13 mouse cellular contexts compared by ENCODE assay signal in the genomic region with DNA sequence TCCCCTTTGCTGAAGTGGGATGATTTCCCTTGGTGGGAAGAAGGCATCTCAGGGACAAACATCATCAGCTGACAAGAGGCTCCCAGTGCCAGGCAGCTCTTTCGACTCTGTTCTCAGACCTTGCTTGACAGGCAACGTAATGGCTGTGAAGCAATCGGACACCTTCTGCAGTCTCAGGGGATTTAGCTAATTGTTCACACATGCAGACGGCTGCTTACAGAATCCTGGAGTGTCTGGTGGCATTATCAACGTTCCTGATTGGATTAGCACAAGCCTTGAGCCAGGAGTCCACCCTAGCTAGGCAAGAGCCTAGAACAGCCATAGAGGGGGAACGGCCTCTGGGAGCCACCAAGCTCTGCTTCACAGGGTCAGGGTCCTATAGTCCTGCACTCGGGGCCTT. TPM values are rescaled to one million over a fixed set of nuclear protein-coding genes. Genes with fewer than 3 reads are reported as not detected.
DNase-seq lines count a peak whose midpoint lies in the region; ATAC-seq and TF ChIP-seq lines count a peak whose summit lies in the region.
"Had no signal": no experiment of that assay in that cellular context is flagged by ENCODE, and none has a peak within 500 bp of the region (broad histone marks: within the 10 kb centered on the region; RNA-seq: fewer than 3 reads in every experiment).

No protein-coding gene starts in this region.

- no peak for TF ChIP-seq CTCF in midbrain, postnatal 0 days (IDR thresholded peaks at IDR 0.05)
- TF ChIP-seq CTCF in lung, adult 2 months (IDR thresholded peaks at IDR 0.05; ENCODE audit: insufficient read depth, low read length): no peak

- H3K27me3 ChIP-seq in heart, embryonic 13.5 days (replicated peaks): no peaks in the 10 kb centered on the region
- no peaks in the 10 kb centered on the region for H3K27me3 ChIP-seq in midbrain, postnatal 0 days (ENCODE audit: insufficient read depth, low read length)
- peaks cover 3% of the 10 kb centered on the region for H3K27me3 ChIP-seq in midbrain, embryonic 16.5 days (ENCODE audit: control insufficient read depth, insufficient read depth, low read depth, low read length)
- H3K27me3 ChIP-seq: megakaryocyte, embryonic 14.5 days; Patski had no signal

- H3K4me2 ChIP-seq in heart, embryonic 13.5 days: no peak overlapping the region
- no peak overlapping the region for H3K4me2 ChIP-seq in midbrain, postnatal 0 days (ENCODE audit: low read depth, low read length, poor library complexity, severe bottlenecking)
- no peak overlapping the region for H3K4me2 ChIP-seq in midbrain, embryonic 16.5 days (ENCODE audit: low read length)

- peak overlapping the region; percentile 51 for H3K9ac ChIP-seq in heart, embryonic 13.5 days
- no peak overlapping the region for H3K9ac ChIP-seq in midbrain, postnatal 0 days (replicated peaks; ENCODE audit: low read length, poor library complexity, severe bottlenecking)
- no peak overlapping the region for H3K9ac ChIP-seq in midbrain, embryonic 16.5 days (ENCODE audit: low read depth, low read length)
- H3K9ac ChIP-seq: liver, postnatal 0 days had no signal

- ATAC-seq in heart, embryonic 13.5 days (ENCODE audit: extremely low read depth, insufficient number of reproducible peaks, low FRiP score, low TSS enrichment): no peak
- ATAC-seq in midbrain, postnatal 0 days (ENCODE audit: low FRiP score): no peak
- no peak for ATAC-seq in midbrain, embryonic 16.5 days
- no peak for ATAC-seq in monocyte, adult 5-6 weeks (replicated peaks; ENCODE audit: insufficient number of reproducible peaks, low FRiP score, low TSS enrichment, poor library complexity, severe bottlenecking)
- ATAC-seq: CD4-positive, CD25-positive, alpha-beta regulatory T cell, adult 4 months; liver, postnatal 0 days; Patski had no signal

- TF ChIP-seq POLR2A in lung, adult 2 months (IDR thresholded peaks at IDR 0.05; ENCODE audit: borderline replicate concordance, extremely low read depth, low read depth, low read length): no peak

- peaks cover 55% of the 10 kb centered on the region for H3K4me1 ChIP-seq in heart, embryonic 13.5 days
- H3K4me1 ChIP-seq in midbrain, postnatal 0 days (ENCODE audit: insufficient read depth, low read length): no peaks in the 10 kb centered on the region
- H3K4me1 ChIP-seq in midbrain, embryonic 16.5 days (ENCODE audit: control insufficient read depth, insufficient read depth, low read length): peaks cover 5% of the 10 kb centered on the region; the same call in 1 of the 2 replicates
- peaks cover 5% of the 10 kb centered on the region for H3K4me1 ChIP-seq in lung, adult 2 months (ENCODE audit: control insufficient read depth, insufficient read depth, low read length)

- no peak for DNase-seq in heart, adult 9 months (ENCODE audit: low spot score in 2 of 2)
- peak; percentile 21 for DNase-seq in midbrain, postnatal 0 days (ENCODE audit: low spot score)
- DNase-seq in fat pad, adult 2 months (ENCODE audit: extremely low read depth, low read depth, low spot score): peak; percentile 55
- DNase-seq in lung, adult 2 months: no peak
- DNase-seq: cerebellum, postnatal 10 days; liver, postnatal 0 days had no signal

- H3K36me3 ChIP-seq in heart, embryonic 13.5 days: peaks cover 76% of the 10 kb centered on the region
- H3K36me3 ChIP-seq in midbrain, postnatal 0 days (ENCODE audit: insufficient read depth, low read length): peaks cover 2% of the 10 kb centered on the region; the same call in 1 of the 2 replicates
- H3K36me3 ChIP-seq in midbrain, embryonic 16.5 days (ENCODE audit: control insufficient read depth, insufficient read depth, low read length): no peaks in the 10 kb centered on the region

- WGBS in heart, embryonic 13.5 days: 41% methylated on average over 7 of the region's 7 CpGs
- 35% methylated on average over 7 of the region's 7 CpGs for WGBS in midbrain, postnatal 0 days
- WGBS in midbrain, embryonic 16.5 days: 47% methylated on average over 7 of the region's 7 CpGs
- 71% methylated on average over 7 of the region's 7 CpGs for WGBS in lung, adult 2 months

- H3K27ac ChIP-seq in heart, embryonic 13.5 days (replicated peaks): peak overlapping the region; percentile 58
- no peak overlapping the region for H3K27ac ChIP-seq in midbrain, postnatal 0 days (ENCODE audit: low read depth, low read length)
- no peak overlapping the region for H3K27ac ChIP-seq in midbrain, embryonic 16.5 days (ENCODE audit: low read length)

- H3K4me3 ChIP-seq in heart, embryonic 13.5 days: no peak overlapping the region
- no peak overlapping the region for H3K4me3 ChIP-seq in midbrain, postnatal 0 days (ENCODE audit: low read depth, low read length)
- no peak overlapping the region for H3K4me3 ChIP-seq in midbrain, embryonic 16.5 days (ENCODE audit: low read depth, low read length)
- H3K4me3 ChIP-seq in lung, adult 2 months (replicated peaks; ENCODE audit: extremely low read depth, low read depth, low read length): no peak overlapping the region
- H3K4me3 ChIP-seq: erythroblast, embryonic 14.5 days; megakaryocyte, embryonic 14.5 days had no signal

- no peaks in the 10 kb centered on the region for H3K9me3 ChIP-seq in heart, embryonic 13.5 days
- H3K9me3 ChIP-seq in midbrain, postnatal 0 days (ENCODE audit: low read length): no peaks in the 10 kb centered on the region
- no peaks in the 10 kb centered on the region for H3K9me3 ChIP-seq in midbrain, embryonic 16.5 days (replicated peaks; ENCODE audit: control insufficient read depth, low read length, poor library complexity, severe bottlenecking)
- H3K9me3 ChIP-seq: megakaryocyte, embryonic 14.5 days had no signal

RNA-seq across cellular contexts. Expression of gene Ezr, which starts 30.2 kb away (rescaled TPM):
- polyA plus RNA-seq in heart, embryonic 13.5 days (2015; fragmentation: Nextera tagmentation; extraction: Ambion mirVana): 103 and 105 TPM in 2 replicates
- total RNA-seq in midbrain, postnatal 0 days (2014; rRNA removed): 19.5 and 33.8 TPM in 2 replicates
- 27.3 and 28.5 TPM in 2 replicates for polyA plus RNA-seq in midbrain, postnatal 0 days (2015; fragmentation: Nextera tagmentation; extraction: Ambion mirVana)
- 31.9 and 36.8 TPM in 2 replicates for polyA plus RNA-seq in midbrain, embryonic 16.5 days (2015; fragmentation: Nextera tagmentation; extraction: Ambion mirVana)
- total RNA-seq in monocyte, adult 5-6 weeks (2017): 389 to 480 TPM (median 421 TPM) in 3 replicates
- 79.3 and 84.0 TPM in 2 replicates for polyA plus RNA-seq in lung, adult 2 months (2012; rRNA removed)

Comparison
In these comparisons a context has a peak if more than half of its experiments do, and no peak if none do; other contexts are left out.
1. DNase-seq: peak in midbrain, postnatal 0 days (single experiment) and fat pad, adult 2 months (single experiment); none in heart, adult 9 months (0 of 2) and lung, adult 2 months (single experiment).